Mouse (Mus musculus) kidney, adult 2 months (tissue): ENCODE data around the gene Rb1. TPM values are rescaled to one million over a fixed set of nuclear protein-coding genes. Genes with fewer than 3 reads are reported as not detected.

Experiments
- DNase-seq: peaks from one replicate; pipeline ENCODE4 v3.0.0; 2021
- H3K27ac ChIP-seq: fragments of 200-500 bp; 2 replicates; pipeline ENCODE4 v1.5.1; 2012; ENCODE audit warnings: low read depth, low read length, control low read depth, inconsistent platforms; ENCODE audit not compliant: insufficient read depth
- H3K27me3 ChIP-seq: fragments of 200-500 bp; replicated peaks from 2 replicates; pipeline ENCODE4 v1.6.1; 2012; ENCODE audit warnings: mild to moderate bottlenecking, moderate library complexity, low read length, inconsistent platforms; ENCODE audit not compliant: control insufficient read depth, insufficient read depth
- H3K36me3 ChIP-seq: fragments of 200-500 bp; 2 replicates; pipeline ENCODE4 v1.6.1; 2012; ENCODE audit warnings: mild to moderate bottlenecking, moderate library complexity, low read length, inconsistent platforms; ENCODE audit not compliant: control insufficient read depth, insufficient read depth
- H3K4me1 ChIP-seq: fragments of 200-500 bp; 2 replicates; pipeline ENCODE4 v1.6.1; 2011; ENCODE audit warnings: low read length; ENCODE audit not compliant: control insufficient read depth, insufficient read depth
- H3K4me3 ChIP-seq: fragments of 200-500 bp; 2 replicates; pipeline ENCODE4 v1.5.1; 2011; ENCODE audit warnings: mild to moderate bottlenecking, low read depth, low read length, control low read depth; ENCODE audit not compliant: insufficient read depth
- CTCF ChIP-seq: fragments of 200-500 bp; conservative IDR thresholded peaks from 2 replicates; pipeline ENCODE4 v1.5.1; 2011; ENCODE audit warnings: low read depth, mild to moderate bottlenecking, control low read depth, low read length, moderate library complexity, mixed read lengths; ENCODE audit not compliant: insufficient read depth, insufficient read length
- POLR2A ChIP-seq: fragments of 200-500 bp; IDR thresholded peaks from one replicate; pipeline ENCODE4 v1.6.1; 2011; ENCODE audit warnings: low read depth, low read length, control low read depth
- WGBS: fragments of 180-500 bp; shearing (Covaris S2); methylation state at CpG from one replicate; pipeline ENCODE4 v1.1.7; 2018; 5-methylcytosine and 5-hydroxymethylcytosine counted together
- polyA plus RNA-seq: library from polyadenylated mRNA; depleted of rRNA; stranded (reverse); fragments of >200 nt; gene quantifications from 2 replicates; pipeline ENCODE4 v1.2.3, GENCODE M21; 2012

The Rb1 gene
- polyA plus RNA-seq, 1 experiment: 8.3 TPM

- H3K27ac ChIP-seq: no peak overlapping the region
- H3K27me3 ChIP-seq: no peaks in the 10 kb centered on the region
- H3K36me3 ChIP-seq: peaks cover 12% of the 10 kb centered on the region
- DNase-seq: no peak
- H3K4me3 ChIP-seq: no peak overlapping the region
- WGBS: 90% methylated on average over 5 of the region's 5 CpGs
- TF ChIP-seq POLR2A (no peak), CTCF (no peak)
- H3K4me1 ChIP-seq: no peaks in the 10 kb centered on the region; the same call in 1 of the 2 replicates
Observed at GRCm38 (mm10) chr14:73211477-73211876, 114.1 kb downstream of the Rb1 start.

- WGBS: 90% methylated on average over 8 of the region's 8 CpGs
- no peak overlapping the region for H3K27ac ChIP-seq
- H3K4me1 ChIP-seq: no peaks in the 10 kb centered on the region; the same call in 1 of the 2 replicates
- H3K4me3 ChIP-seq: no peak overlapping the region
- no peak for DNase-seq
- H3K27me3 ChIP-seq: no peaks in the 10 kb centered on the region
- no peak for TF ChIP-seq CTCF
- no peak for TF ChIP-seq POLR2A
- H3K36me3 ChIP-seq: peaks cover 6% of the 10 kb centered on the region
Observed at GRCm38 (mm10) chr14:73210196-73210595, 115.4 kb downstream of the Rb1 start.

GRCm38 (mm10) chr14:73209262-73209661 is 116.4 kb downstream of the Rb1 start:
- Histone ChIP-seq H3K4me1 (no peaks in the 10 kb centered on the region; the same call in 1 of the 2 replicates), H3K27me3 (no peaks in the 10 kb centered on the region), H3K36me3 (peaks cover 6% of the 10 kb centered on the region), H3K27ac (no peak overlapping the region), H3K4me3 (no peak overlapping the region)
- peak; percentile 29 for DNase-seq
- TF ChIP-seq CTCF: no peak
- no peak for TF ChIP-seq POLR2A

GRCm38 (mm10) chr14:73204016-73204415 is 121.6 kb downstream of the Rb1 start:
- peaks cover 6% of the 10 kb centered on the region for H3K36me3 ChIP-seq
- H3K27me3 ChIP-seq: no peaks in the 10 kb centered on the region
- no peak overlapping the region for H3K4me3 ChIP-seq
- TF ChIP-seq CTCF: no peak
- no peak for TF ChIP-seq POLR2A
- H3K4me1 ChIP-seq: no peaks in the 10 kb centered on the region
- no peak overlapping the region for H3K27ac ChIP-seq
- WGBS: 63% methylated on average over 3 of the region's 3 CpGs
- no peak for DNase-seq

- no peak for DNase-seq
- Histone ChIP-seq H3K4me1 (no peaks in the 10 kb centered on the region), H3K27me3 (no peaks in the 10 kb centered on the region), H3K4me3 (no peak overlapping the region), H3K36me3 (peaks cover 7% of the 10 kb centered on the region), H3K27ac (no peak overlapping the region)
- TF ChIP-seq POLR2A: no peak
- TF ChIP-seq CTCF: no peak
- WGBS: 53% methylated on average over 3 of the region's 3 CpGs
Observed at GRCm38 (mm10) chr14:73201447-73201846, 124.2 kb downstream of the Rb1 start.

GRCm38 (mm10) chr14:73199058-73199457 is 126.6 kb downstream of the Rb1 start:
- WGBS: 70% methylated on average over 5 of the region's 5 CpGs
- DNase-seq: no peak
- no peaks in the 10 kb centered on the region for H3K27me3 ChIP-seq

GRCm38 (mm10) chr14:73186875-73187274 is 138.7 kb downstream of the Rb1 start:
- 91% methylated on average over 7 of the region's 7 CpGs for WGBS
- no peak for TF ChIP-seq CTCF
- TF ChIP-seq POLR2A: no peak
- no peak overlapping the region; the same call in 1 of the 2 replicates for H3K27ac ChIP-seq

More at GRCm38 (mm10) chr14:73199058-73199457, 126.6 kb downstream of the Rb1 start:
- Histone ChIP-seq H3K27ac (no peak overlapping the region), H3K4me3 (no peak overlapping the region), H3K36me3 (peaks cover 3% of the 10 kb centered on the region; the same call in 1 of the 2 replicates), H3K4me1 (no peaks in the 10 kb centered on the region)
- TF ChIP-seq CTCF (no peak), POLR2A (no peak)

GRCm38 (mm10) chr14:73181144-73181543 is 144.5 kb downstream of the Rb1 start:
- 40% methylated on average over 2 of the region's 2 CpGs for WGBS
- Histone ChIP-seq H3K4me1 (peaks cover 28% of the 10 kb centered on the region), H3K36me3 (no peaks in the 10 kb centered on the region; the same call in none of the 2 replicates), H3K4me3 (no peak overlapping the region), H3K27me3 (no peaks in the 10 kb centered on the region), H3K27ac (no peak overlapping the region)
- TF ChIP-seq POLR2A (no peak), CTCF (no peak)
- DNase-seq: no peak

More at GRCm38 (mm10) chr14:73186875-73187274, 138.7 kb downstream of the Rb1 start:
- no peak overlapping the region for H3K4me3 ChIP-seq
- H3K27me3 ChIP-seq: no peaks in the 10 kb centered on the region
- DNase-seq: no peak
- H3K36me3 ChIP-seq: no peaks in the 10 kb centered on the region; the same call in none of the 2 replicates
- H3K4me1 ChIP-seq: peaks cover 11% of the 10 kb centered on the region; the same call in 1 of the 2 replicates
